Mouse (Mus musculus): ENCODE measurements at regions not wholly inside any gene's neighbourhood (a gene's known extent, or its start where the extent isn't known, plus 50 kb on each side); places are given as distances from the start of the nearest gene placed in this dataset.

GRCm38 (mm10) chr14:46539466-46540187 lies 149.2 kb upstream of the Bmp4 start:
- H3K9ac ChIP-seq (replicated peaks; ENCODE audit: low read depth, low read length), result no peak overlapping the region
- H3K9me3 ChIP-seq (ENCODE audit: control insufficient read depth, low read depth, low read length), result no peaks in the 10 kb centered on the region
- no peaks in the 10 kb centered on the region for H3K27me3 ChIP-seq (ENCODE audit: control insufficient read depth, insufficient read depth, low read length)
- peak; percentile 74; the same call in 1 of the 2 replicates for ATAC-seq (ENCODE audit: insufficient number of reproducible peaks, insufficient read depth, low FRiP score, low read depth)
- no peak overlapping the region for H3K4me3 ChIP-seq (ENCODE audit: low read depth, low read length)
- WGBS, result 80% methylated on average over 6 of the region's 6 CpGs
- H3K36me3 ChIP-seq (ENCODE audit: control insufficient read depth, insufficient read depth, low read length), result no peaks in the 10 kb centered on the region
- no peaks in the 10 kb centered on the region for H3K4me1 ChIP-seq (ENCODE audit: control insufficient read depth, insufficient read depth, low read length)
- no peak overlapping the region for H3K4me2 ChIP-seq (replicated peaks; ENCODE audit: low read depth, low read length)
- H3K27ac ChIP-seq (ENCODE audit: low read length), result no peak overlapping the region

DNA sequence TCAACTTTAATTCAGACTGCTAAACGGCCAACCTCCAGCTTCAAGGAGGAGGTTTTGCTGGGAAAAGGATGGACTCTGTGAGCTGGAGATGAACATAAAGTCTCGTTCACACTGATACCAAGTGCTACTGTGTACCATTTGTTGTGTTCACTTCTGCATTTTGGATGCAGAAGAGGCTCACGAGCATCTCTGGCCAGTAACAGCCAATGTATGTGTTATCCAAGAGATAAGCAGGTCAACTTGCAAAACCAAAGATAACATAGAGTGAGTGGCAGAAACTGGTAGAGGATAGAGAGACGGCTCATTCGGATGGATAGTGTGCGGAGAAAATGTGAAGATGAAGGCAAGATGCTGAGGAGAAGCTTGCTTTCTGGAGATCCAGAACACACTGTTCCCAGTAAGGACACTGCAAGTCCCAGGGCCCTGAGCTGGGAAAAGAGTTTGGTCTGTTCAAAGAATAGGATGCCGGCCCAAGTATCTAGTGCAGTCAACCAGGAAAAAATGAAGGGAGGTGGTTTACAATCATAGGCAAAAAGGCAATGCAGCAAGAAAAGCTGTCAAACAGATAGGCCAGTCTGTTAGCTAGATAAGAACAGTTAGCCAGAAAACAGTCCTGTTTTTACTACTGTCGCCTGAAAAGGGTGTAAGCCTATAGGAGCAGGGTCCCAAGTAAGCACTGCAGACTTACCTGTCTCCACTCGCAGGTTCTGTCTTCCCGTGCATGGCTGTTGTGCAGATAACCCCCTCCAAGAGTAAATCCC lies 145.7 kb upstream of the Bmp4 start:
- 81% methylated on average over 10 of the region's 10 CpGs for WGBS

GRCm38 (mm10) chr14:46532697-46533096 lies 142.2 kb upstream of the Bmp4 start:
- no peak overlapping the region for H3K27ac ChIP-seq (ENCODE audit: low read length)
- 58% methylated on average over 1 of the region's 1 CpGs for WGBS
- no peak overlapping the region for H3K4me2 ChIP-seq (replicated peaks; ENCODE audit: low read depth, low read length)
- no peaks in the 10 kb centered on the region for H3K9me3 ChIP-seq (ENCODE audit: control insufficient read depth, low read depth, low read length)
- no peaks in the 10 kb centered on the region for H3K4me1 ChIP-seq (ENCODE audit: control insufficient read depth, insufficient read depth, low read length)
- H3K9ac ChIP-seq (replicated peaks; ENCODE audit: low read depth, low read length), result no peak overlapping the region
- no peaks in the 10 kb centered on the region for H3K36me3 ChIP-seq (ENCODE audit: control insufficient read depth, insufficient read depth, low read length)
- H3K4me3 ChIP-seq (ENCODE audit: low read depth, low read length), result no peak overlapping the region
- no peaks in the 10 kb centered on the region for H3K27me3 ChIP-seq (ENCODE audit: control insufficient read depth, insufficient read depth, low read length)
- no peak for ATAC-seq (ENCODE audit: insufficient number of reproducible peaks, insufficient read depth, low FRiP score, low read depth)

More for the DNA sequence above, 145.7 kb upstream of the Bmp4 start:
- no peak overlapping the region for H3K4me2 ChIP-seq (replicated peaks; ENCODE audit: low read depth, low read length)
- H3K27ac ChIP-seq (ENCODE audit: low read length), result no peak overlapping the region
- H3K4me3 ChIP-seq (ENCODE audit: low read depth, low read length), result no peak overlapping the region
- H3K9ac ChIP-seq (replicated peaks; ENCODE audit: low read depth, low read length), result no peak overlapping the region
- H3K4me1 ChIP-seq (ENCODE audit: control insufficient read depth, insufficient read depth, low read length), result no peaks in the 10 kb centered on the region
- no peaks in the 10 kb centered on the region for H3K9me3 ChIP-seq (ENCODE audit: control insufficient read depth, low read depth, low read length)
- no peaks in the 10 kb centered on the region for H3K27me3 ChIP-seq (ENCODE audit: control insufficient read depth, insufficient read depth, low read length)
- peak; percentile 58; the same call in 1 of the 2 replicates for ATAC-seq (ENCODE audit: insufficient number of reproducible peaks, insufficient read depth, low FRiP score, low read depth)
- no peaks in the 10 kb centered on the region for H3K36me3 ChIP-seq (ENCODE audit: control insufficient read depth, insufficient read depth, low read length)

DNA sequence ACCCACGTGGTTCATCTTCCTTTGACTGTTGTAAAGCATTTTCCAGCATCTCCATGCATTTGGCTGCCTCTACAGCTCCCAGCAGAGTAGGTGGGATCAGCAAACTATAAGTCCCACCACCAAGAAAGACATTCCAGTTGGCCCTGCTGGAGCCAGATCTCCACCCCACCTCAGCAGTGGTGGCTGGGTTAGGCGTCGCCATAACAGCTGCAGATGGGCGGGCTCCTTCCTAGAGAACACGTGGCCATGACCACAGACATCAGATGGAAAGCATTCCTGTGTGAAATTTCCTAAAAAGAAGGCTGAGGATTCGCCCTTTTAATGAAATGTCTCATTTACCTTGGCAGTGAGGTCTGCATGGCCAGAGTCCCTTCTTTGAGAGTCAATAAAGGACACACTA lies 140.0 kb upstream of the Bmp4 start:
- 84% methylated on average over 6 of the region's 6 CpGs for WGBS

GRCm38 (mm10) chr14:46529086-46529715 lies 138.7 kb upstream of the Bmp4 start:
- ATAC-seq (ENCODE audit: insufficient number of reproducible peaks, insufficient read depth, low FRiP score, low read depth), result no peak
- Histone ChIP-seq H3K4me3 (ENCODE audit: low read depth, low read length) (no peak overlapping the region), H3K4me1 (ENCODE audit: control insufficient read depth, insufficient read depth, low read length) (no peaks in the 10 kb centered on the region), H3K4me2 (replicated peaks; ENCODE audit: low read depth, low read length) (no peak overlapping the region), H3K27me3 (ENCODE audit: control insufficient read depth, insufficient read depth, low read length) (no peaks in the 10 kb centered on the region), H3K9ac (replicated peaks; ENCODE audit: low read depth, low read length) (no peak overlapping the region), H3K27ac (ENCODE audit: low read length) (no peak overlapping the region), H3K9me3 (ENCODE audit: control insufficient read depth, low read depth, low read length) (no peaks in the 10 kb centered on the region), H3K36me3 (ENCODE audit: control insufficient read depth, insufficient read depth, low read length) (no peaks in the 10 kb centered on the region)
- WGBS, result 69% methylated on average over 5 of the region's 5 CpGs

More for the DNA sequence above, 140.0 kb upstream of the Bmp4 start:
- Histone ChIP-seq H3K9ac (replicated peaks; ENCODE audit: low read depth, low read length) (no peak overlapping the region), H3K36me3 (ENCODE audit: control insufficient read depth, insufficient read depth, low read length) (no peaks in the 10 kb centered on the region), H3K27ac (ENCODE audit: low read length) (no peak overlapping the region), H3K9me3 (ENCODE audit: control insufficient read depth, low read depth, low read length) (no peaks in the 10 kb centered on the region), H3K4me1 (ENCODE audit: control insufficient read depth, insufficient read depth, low read length) (no peaks in the 10 kb centered on the region), H3K4me2 (replicated peaks; ENCODE audit: low read depth, low read length) (no peak overlapping the region), H3K27me3 (ENCODE audit: control insufficient read depth, insufficient read depth, low read length) (no peaks in the 10 kb centered on the region), H3K4me3 (ENCODE audit: low read depth, low read length) (no peak overlapping the region)
- ATAC-seq (ENCODE audit: insufficient number of reproducible peaks, insufficient read depth, low FRiP score, low read depth), result no peak

DNA sequence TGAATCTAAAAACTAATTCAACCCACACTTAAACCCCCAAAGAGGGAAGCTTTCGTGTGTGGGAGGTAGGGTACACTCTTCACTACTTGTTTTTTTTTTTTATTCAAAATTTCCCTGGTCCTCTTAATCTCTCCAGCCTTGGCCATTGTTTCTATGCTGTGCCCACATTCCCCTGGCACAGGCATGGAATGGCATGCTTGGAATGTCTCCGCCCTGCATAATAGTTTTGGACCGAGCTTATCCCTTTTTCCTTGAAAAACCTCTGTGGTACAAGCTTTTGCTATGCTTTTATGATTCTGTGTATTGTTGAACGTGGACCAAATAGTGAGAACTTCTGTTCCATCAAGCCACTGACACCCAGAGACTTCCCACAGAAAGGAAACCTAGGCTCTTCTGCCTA lies 126.8 kb upstream of the Bmp4 start:
- Histone ChIP-seq H3K4me3 (ENCODE audit: low read depth, low read length) (no peak overlapping the region), H3K27me3 (ENCODE audit: control insufficient read depth, insufficient read depth, low read length) (no peaks in the 10 kb centered on the region), H3K9me3 (ENCODE audit: control insufficient read depth, low read depth, low read length) (no peaks in the 10 kb centered on the region), H3K4me1 (ENCODE audit: control insufficient read depth, insufficient read depth, low read length) (no peaks in the 10 kb centered on the region), H3K9ac (replicated peaks; ENCODE audit: low read depth, low read length) (no peak overlapping the region), H3K4me2 (replicated peaks; ENCODE audit: low read depth, low read length) (no peak overlapping the region), H3K36me3 (ENCODE audit: control insufficient read depth, insufficient read depth, low read length) (no peaks in the 10 kb centered on the region), H3K27ac (ENCODE audit: low read length) (no peak overlapping the region)
- no peak for ATAC-seq (ENCODE audit: insufficient number of reproducible peaks, insufficient read depth, low FRiP score, low read depth)
- 74% methylated on average over 4 of the region's 4 CpGs for WGBS

DNA sequence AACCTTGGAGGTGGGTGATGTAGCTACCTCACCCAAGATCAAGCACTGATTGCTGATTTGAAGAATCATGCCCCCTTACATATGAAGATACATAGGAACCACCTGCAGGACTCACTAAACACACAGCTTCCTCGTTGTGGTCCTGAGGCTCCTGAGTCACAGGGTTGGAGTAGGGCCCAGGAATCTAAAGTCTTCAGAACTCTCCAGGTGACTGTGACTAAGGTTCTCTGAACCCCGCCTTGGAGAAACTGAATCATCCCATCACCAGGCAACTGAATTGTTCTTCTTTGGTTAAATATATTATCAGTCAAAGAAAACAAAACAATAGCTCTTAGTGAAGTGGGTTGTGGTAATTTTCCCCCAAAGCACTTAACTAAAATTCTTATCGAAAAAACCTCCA lies 125.8 kb upstream of the Bmp4 start:
- H3K4me1 ChIP-seq (ENCODE audit: control insufficient read depth, insufficient read depth, low read length), result no peaks in the 10 kb centered on the region
- no peak overlapping the region for H3K4me2 ChIP-seq (replicated peaks; ENCODE audit: low read depth, low read length)
- no peak for ATAC-seq (ENCODE audit: insufficient number of reproducible peaks, insufficient read depth, low FRiP score, low read depth)
- no peaks in the 10 kb centered on the region for H3K9me3 ChIP-seq (ENCODE audit: control insufficient read depth, low read depth, low read length)
- no peak overlapping the region for H3K27ac ChIP-seq (ENCODE audit: low read length)
- no peaks in the 10 kb centered on the region for H3K36me3 ChIP-seq (ENCODE audit: control insufficient read depth, insufficient read depth, low read length)
- no peak overlapping the region for H3K4me3 ChIP-seq (ENCODE audit: low read depth, low read length)
- WGBS, result 80% methylated on average over 3 of the region's 3 CpGs
- no peaks in the 10 kb centered on the region for H3K27me3 ChIP-seq (ENCODE audit: control insufficient read depth, insufficient read depth, low read length)
- H3K9ac ChIP-seq (replicated peaks; ENCODE audit: low read depth, low read length), result no peak overlapping the region

GRCm38 (mm10) chr14:46514262-46514932 lies 123.9 kb upstream of the Bmp4 start:
- ATAC-seq (ENCODE audit: insufficient number of reproducible peaks, insufficient read depth, low FRiP score, low read depth), result no peak
- no peaks in the 10 kb centered on the region for H3K36me3 ChIP-seq (ENCODE audit: control insufficient read depth, insufficient read depth, low read length)
- H3K4me3 ChIP-seq (ENCODE audit: low read depth, low read length), result no peak overlapping the region
- 53% methylated on average over 4 of the region's 4 CpGs for WGBS
- no peaks in the 10 kb centered on the region for H3K4me1 ChIP-seq (ENCODE audit: control insufficient read depth, insufficient read depth, low read length)
- no peaks in the 10 kb centered on the region for H3K27me3 ChIP-seq (ENCODE audit: control insufficient read depth, insufficient read depth, low read length)
- H3K9me3 ChIP-seq (ENCODE audit: control insufficient read depth, low read depth, low read length), result no peaks in the 10 kb centered on the region
- peak overlapping the region; percentile 48; the same call in 1 of the 2 replicates for H3K27ac ChIP-seq (ENCODE audit: low read length)
- H3K4me2 ChIP-seq (replicated peaks; ENCODE audit: low read depth, low read length), result no peak overlapping the region
- H3K9ac ChIP-seq (replicated peaks; ENCODE audit: low read depth, low read length), result no peak overlapping the region
